Mouse (Mus musculus): ENCODE measurements around the gene Oxct1.
A peak's percentile ranks its signal among the peaks of the same experiment; 100 is the strongest.

Oxct1 gene

DNA sequence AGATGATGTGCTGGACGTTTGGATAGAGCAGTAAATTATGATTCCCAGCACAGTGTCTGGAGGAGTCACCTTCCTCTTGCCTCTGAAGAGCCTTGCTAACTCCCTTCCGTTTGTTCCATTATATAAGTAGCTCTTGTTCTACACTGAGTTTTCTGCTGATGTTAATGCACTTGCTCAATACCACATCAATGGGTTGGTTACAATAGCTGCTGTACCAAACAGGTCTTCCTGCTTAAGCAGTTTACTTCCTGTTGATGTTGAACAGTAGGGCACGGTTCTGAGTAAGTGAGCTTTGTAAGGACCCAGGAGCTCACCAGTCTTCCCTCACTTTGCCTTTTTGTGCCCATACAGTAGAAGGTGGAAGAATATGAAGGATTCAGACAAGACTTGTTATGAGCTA is 98.5 kb downstream of the Oxct1 start:
- no peak for DNase-seq

DNA sequence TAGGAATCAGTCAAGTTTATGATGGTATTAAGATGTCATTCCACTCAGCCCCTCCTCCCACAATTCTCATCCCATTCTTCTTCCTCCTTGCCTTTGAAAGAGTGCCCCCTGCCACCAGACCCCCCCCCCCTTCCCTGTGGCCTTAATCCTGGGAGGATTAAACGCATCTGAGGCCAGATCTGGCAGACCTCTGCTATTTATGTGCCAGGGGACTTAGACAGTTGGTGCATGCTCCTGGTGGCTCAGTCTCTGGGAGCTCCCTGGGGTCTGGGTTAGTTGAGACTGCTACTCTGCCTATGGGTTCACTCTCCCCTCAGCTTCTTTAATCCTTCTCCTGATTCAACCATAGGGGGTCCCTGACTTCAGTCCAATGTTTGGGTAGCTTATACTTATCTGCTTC is 112.3 kb downstream of the Oxct1 start:
- no peak for DNase-seq

DNA sequence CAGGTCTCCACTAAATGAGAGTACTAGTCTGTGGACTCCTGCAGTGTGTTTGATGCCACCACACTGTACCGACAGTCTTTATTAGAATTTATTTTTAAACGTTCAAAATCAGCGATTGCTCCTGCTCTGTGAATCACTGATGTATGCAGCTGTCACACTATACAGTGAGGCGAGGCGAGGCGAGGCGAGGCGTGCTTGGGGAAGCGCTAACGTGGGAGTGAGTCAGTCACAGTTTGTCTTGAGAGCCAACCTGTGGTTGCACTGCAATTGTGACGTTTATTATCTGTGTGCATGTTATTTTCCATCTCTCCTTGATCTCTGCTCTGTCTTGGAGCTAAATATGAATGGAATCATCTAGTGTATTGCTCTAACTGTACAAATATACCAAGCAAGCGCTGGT is 113.3 kb downstream of the Oxct1 start:
- DNase-seq = peak; percentile 77

DNA sequence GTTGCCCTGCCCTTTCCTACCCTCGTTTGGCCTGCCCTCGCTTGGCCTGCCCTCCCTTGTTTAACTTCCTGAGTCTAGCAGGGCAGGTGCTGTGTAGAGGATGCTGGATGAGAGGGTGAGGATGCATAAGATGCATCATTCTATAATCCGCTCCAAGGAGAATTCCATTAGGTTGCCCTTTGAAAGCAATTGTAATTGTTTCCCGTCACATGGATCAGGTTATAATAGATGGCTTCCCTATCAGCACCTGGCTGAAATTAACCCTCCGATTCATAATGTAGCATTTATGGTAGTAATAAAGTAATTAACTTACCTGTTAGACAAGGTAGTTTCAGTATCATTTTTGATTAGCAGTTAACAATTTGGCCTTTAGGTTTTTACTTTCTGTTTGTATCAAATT is 119.2 kb downstream of the Oxct1 start:
- DNase-seq = no peak

DNA sequence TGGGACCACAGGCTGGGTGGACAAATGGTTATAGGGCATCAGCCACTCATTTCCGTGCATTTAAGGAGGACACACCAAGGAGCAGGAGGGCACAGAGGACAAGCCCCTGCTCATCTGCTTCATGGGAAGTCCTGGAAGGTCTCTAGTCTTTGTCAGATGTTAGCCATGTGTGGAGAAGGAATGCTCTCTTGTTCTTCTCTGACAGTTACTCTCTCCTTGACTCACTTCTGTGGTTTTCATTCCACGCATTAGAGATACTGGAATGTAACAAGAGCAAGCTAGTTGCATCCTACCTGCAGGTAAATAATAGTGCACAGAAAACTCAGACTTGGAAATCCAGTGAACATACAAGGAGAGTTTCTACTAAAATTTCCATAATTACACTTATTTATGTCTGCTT is 121.5 kb downstream of the Oxct1 start:
- DNase-seq = no peak

DNA sequence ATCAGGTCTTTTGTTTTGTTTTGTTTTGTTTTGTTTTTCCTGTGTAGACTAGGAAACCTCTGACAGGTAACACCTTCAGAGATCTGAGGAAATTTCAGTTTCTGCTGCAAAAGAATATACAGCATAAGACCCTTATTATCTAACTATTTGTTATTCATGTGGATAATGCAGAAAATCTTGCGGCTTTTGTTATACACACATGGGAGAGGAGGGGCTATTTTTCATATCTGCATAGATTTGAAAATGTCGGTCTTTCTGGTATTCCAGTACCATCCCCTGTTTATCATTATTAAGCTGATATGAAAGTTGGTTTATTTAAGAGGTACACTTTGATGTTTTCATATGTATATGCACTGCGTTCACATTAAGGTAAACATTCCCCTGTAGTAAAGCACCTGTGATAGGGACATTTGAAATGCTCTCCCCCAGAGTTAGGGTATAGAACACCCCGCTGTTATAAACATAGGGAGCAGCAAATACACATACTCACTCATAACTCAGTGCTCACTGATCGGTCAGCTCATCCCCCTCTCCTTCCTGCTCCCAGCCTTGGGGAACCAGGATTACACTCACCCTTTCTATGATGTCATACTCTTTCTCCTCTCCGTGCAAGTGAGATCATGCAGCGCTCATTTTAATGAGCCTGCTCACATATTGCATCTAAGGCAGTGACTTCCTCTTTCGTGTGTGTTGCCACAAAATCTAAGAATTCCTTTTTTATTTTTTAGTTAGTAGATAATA is 122.6 kb downstream of the Oxct1 start:
- no peak for DNase-seq

DNA sequence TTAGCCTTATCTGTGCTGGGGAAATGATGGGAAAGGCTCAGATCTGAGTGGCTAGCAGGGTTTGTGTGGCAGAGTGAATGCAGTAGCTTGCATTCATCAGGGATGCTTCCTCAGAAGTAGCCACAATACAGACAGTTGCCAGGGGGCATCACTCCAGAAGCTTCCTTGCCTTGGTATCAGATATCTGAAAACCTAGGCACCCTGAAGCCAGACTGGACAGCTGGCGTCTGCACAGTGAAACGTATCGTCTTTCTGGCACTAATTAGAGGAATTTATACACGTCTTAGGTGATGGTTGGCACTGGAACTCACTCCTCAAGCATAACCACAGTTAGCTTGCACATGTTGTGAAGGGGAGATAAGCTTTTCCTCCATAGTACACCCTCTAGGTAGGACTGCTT is 128.5 kb downstream of the Oxct1 start:
- no peak for DNase-seq

DNA sequence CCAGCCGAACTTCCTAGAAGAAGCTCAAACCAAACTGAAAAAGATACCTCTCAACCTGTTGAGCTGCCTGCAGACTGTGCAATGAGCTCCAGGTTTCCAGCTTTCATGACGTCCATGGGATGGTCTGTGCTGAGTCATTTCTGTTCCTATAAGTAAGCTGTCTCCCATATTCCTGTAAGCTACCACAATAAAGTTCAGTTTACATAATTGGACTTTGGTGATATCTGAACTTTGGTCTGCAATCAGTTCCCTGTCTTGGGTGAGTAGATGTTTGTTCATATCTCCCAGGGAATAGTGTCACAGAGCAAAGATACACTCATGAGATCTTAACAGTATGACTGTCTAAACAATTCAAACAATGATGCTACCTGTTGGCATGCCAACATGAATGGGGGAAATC is 141.8 kb downstream of the Oxct1 start:
- no peak for DNase-seq

DNA sequence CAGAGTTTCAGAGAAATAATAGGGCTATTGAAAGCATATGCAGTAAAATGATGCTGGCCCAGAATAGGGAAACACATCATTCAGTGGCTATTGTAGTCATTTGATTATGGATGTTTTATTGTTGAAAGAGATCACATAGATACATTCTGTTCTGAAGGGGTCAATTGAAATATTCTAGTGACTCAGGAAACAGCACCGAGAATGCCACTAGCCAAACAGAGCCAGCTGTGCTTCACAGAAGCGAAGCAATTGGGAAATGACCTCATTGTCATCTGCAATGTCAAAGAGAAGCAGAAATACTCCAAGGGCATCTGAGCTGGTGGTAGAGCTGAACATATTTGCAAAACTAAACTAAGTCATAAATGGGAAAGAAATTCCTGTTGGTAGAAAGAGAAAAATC is 145.4 kb downstream of the Oxct1 start:
- no peak for DNase-seq

DNA sequence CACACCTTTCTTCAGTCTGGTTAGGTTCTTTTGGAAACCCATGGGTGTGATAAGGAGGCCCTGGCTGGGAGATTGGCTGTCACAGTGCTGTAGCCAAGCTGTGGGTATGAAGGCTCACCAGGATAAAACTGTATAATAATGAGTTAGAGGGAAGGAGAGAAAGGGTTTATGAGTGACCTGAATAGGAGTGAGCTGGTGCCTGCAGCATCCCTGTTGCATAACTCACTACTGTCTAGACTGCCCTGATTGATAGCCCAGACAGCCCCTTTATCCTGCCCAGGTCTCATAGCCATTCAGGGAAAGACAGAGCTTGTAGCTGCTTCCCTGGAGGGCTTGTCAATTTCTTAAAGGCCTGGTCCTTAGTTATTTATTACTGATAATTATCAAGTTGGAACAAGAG is 171.7 kb downstream of the Oxct1 start:
- DNase-seq = no peak
